Mouse (Mus musculus) embryo, embryonic 11.5 days (tissue): ENCODE measurements around the gene Sh3d19.
"Not testable (repeated sequence)": the region's sequence is repeated elsewhere in the genome, so short reads cannot be mapped to it uniquely, and the experiment has no call there.

Experiments
- DNase-seq: peaks from one replicate; pipeline ENCODE4 v3.0.0-alpha.2; 2012; ENCODE audit warnings: low read depth, low spot score

Gene Sh3d19

GRCm38 (mm10) chr3:86093213-86093845 lies 122.4 kb downstream of the Sh3d19 start:
- no peak for DNase-seq

DNA sequence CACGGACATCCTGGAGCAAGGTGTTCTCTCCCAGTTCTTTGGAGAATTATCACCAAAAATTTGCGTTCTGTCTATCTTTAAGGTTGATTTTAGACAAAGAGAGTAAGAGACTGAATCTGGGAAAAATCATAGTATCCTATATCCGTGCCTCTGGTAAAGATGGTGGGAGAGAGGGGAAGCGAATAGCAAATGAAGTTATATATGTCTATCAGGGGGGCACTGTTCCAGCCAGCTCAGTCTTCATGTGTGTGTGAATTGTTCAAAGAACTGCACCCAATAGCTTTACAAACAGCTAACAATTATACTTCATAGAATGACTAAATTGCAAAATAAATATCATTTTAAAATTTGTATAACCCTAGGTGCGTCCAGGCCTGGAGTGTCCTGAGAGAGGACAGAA lies 123.0 kb downstream of the Sh3d19 start:
- no peak for DNase-seq

DNA sequence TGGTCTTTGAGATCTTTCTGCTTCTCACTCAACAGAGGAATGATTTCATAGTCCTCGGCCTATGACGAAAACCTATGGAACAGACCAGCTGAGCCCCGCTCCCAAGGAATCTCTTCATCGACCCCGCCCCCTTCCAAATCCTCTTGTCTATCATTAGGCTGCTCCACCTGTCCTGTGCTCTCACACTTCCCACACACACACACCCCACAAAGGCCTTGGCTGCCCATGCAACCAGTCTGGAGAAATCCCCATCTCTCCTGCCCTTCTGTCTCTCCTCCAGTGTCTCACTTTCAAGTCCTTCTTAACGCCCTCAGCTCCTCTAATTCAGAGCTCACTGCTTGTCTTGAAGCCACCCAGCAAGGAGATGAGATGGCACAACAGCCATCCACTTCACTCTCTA lies 131.0 kb downstream of the Sh3d19 start:
- no peak for DNase-seq

- DNase-seq: no peak
These were observed 132.8 kb downstream of the Sh3d19 start for GRCm38 (mm10) chr3:86103449-86104291.

DNA sequence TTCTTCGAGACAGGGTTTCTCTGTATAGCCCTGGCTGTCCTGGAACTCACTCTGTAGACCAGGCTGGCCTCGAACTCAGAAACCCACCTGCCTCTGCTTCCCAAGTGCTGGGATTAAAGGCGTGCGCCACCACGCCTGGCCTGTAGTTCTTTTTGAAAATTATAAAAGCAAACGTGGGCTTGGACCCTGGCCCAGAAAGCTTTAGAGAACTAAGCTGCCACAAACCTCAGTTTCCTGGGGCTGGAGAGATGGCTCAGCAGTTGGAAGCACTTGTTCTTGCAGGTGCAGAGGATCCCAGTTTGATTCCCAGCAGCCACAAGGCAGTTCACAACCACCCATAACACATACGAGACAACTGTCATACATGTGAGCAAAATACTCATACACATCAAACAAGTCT lies 133.5 kb downstream of the Sh3d19 start:
- not testable (repeated sequence) for DNase-seq

- DNase-seq: no peak
These were observed 134.0 kb downstream of the Sh3d19 start for GRCm38 (mm10) chr3:86104909-86105308.

DNA sequence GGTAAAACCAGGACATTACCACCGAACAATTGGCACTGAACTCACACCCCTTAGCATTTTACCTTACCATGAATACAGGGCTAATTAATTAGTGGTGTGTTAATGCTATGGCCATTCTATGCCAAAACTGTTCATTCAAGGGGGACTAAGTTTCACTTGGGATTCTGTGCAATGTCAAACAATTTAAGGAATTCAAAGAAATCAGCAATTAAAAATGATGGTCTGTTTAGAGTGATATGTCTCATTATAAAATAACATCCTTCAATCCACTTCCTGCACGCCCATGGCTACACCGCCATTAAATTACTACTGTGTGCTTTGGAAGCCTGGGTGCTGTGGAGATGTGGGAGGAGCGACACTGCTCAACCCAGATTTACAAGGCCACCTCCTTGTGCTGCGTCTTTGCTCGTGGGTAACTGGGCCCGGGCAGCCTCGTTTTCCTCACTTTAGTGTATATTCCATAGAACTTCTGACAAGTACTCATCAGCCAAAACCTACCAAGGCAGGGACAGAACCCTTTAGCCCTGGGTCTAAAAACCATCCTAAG lies 135.2 kb downstream of the Sh3d19 start:
- DNase-seq: no peak

GRCm38 (mm10) chr3:86107637-86108539 lies 137.0 kb downstream of the Sh3d19 start:
- DNase-seq: no peak

GRCm38 (mm10) chr3:86108576-86108975 lies 137.7 kb downstream of the Sh3d19 start:
- no peak for DNase-seq

- no peak for DNase-seq
These were observed 138.2 kb downstream of the Sh3d19 start for GRCm38 (mm10) chr3:86109099-86109498.

GRCm38 (mm10) chr3:86110077-86110476 lies 139.2 kb downstream of the Sh3d19 start:
- DNase-seq: peak; percentile 46

- DNase-seq: no peak
These were observed 141.9 kb downstream of the Sh3d19 start for GRCm38 (mm10) chr3:86112766-86113165.

DNA sequence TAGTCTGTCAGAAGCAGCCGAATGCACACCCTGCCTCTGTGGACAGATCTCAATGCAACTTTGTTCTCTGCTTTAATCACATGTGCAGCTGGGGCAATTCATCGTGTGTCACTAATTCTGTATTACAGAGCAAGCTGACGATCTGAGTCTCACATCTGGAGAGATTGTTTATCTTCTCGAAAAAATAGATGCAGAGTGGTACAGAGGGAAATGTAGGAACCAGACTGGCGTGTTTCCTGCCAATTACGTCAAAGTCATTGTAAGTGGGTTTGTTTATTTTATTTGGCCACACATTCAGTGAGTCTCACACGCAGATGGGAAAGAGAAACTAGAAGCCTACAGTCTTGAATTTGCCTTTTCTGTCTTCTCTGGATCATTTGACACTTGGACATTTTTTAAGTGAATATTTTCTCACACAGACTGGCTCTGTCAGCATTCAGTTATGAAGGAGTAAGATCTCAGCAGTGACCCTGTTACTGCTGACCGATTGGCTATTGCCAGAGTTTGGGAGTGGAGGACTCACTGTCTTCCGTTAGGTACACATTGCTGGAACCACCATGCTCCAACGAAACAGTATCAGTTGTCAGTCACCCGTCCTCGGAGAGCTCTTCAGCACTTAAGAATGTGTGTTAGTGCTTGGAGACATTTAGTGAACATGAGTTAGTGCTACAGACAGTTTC lies 143.9 kb downstream of the Sh3d19 start:
- DNase-seq: no peak

GRCm38 (mm10) chr3:86116951-86117350 lies 146.0 kb downstream of the Sh3d19 start:
- no peak for DNase-seq

DNA sequence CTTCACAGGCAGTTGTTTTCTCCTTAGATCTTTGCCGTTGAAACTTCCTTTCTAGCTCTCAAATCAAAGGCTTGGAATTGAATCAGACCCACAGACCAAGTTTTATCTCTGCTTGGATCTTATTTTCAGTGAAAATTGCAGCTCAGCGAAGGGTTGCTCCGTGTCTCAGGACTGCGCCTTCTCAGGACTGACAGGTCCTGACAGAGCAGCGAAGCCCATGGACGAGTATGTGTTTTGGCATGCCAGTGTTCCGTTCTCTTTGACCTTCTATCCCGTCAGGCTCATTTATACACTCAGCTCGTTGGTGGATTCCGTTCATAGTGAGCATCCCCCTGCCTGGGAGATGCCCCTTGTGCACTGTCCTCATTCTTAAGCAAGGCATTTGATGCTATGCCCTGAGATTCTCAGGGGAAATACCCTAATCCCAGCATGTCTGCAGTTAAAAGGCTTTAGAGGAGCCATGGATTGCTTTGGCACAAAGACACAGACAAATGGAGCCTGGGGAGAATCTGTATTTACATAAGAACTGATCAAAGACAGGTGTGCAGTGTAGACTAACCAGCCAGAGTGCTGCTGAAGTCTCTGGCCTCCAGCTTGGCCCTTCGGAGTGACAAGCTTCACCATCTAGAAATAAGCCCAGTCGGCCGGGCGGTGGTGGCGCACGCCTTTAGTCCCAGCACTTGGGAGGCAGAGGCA lies 148.5 kb downstream of the Sh3d19 start:
- no peak for DNase-seq

GRCm38 (mm10) chr3:86122156-86122555 lies 151.2 kb downstream of the Sh3d19 start:
- no peak for DNase-seq

DNA sequence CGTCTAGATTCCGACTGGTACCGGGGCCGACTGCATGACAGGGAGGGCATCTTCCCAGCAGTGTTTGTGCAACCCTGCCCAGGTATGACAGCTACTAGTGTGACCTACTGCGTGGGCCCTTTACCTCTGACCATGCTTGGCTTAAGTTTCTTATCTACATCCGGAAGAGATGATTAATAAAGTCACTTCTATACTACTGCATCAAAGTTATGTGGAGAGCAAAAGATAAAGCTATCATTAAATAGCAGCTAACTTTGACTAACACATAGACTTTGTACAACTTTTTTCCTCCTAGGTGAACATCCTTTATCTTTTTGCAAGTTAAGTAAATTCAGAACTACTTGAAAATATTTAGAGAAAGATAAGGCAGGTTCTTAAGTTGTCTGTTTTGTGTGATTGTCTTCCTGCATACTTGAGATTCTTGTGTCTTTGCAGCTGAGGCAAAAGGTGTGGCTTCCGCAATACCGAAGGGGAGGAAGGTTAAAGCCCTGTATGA lies 152.4 kb downstream of the Sh3d19 start:
- no peak for DNase-seq

DNA sequence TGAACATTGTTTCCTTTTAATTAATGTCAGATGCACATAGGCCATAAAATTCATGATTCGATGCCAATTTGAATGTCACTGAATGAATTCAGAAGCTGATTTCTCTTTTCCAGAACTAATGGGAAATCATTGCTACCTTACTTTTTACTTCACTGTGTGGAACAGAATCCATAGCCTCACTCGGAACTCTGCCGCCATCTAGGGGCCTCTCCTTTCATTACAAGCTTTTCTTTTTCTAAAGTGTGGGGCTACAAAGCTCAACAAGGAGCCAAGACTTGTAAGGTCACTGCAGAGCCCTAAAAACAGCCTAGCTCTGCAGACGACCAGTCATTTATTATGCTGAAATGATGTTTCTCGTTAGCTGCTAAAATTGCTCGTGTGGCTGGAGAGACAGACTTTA lies 158.8 kb downstream of the Sh3d19 start:
- DNase-seq: peak; percentile 58

DNA sequence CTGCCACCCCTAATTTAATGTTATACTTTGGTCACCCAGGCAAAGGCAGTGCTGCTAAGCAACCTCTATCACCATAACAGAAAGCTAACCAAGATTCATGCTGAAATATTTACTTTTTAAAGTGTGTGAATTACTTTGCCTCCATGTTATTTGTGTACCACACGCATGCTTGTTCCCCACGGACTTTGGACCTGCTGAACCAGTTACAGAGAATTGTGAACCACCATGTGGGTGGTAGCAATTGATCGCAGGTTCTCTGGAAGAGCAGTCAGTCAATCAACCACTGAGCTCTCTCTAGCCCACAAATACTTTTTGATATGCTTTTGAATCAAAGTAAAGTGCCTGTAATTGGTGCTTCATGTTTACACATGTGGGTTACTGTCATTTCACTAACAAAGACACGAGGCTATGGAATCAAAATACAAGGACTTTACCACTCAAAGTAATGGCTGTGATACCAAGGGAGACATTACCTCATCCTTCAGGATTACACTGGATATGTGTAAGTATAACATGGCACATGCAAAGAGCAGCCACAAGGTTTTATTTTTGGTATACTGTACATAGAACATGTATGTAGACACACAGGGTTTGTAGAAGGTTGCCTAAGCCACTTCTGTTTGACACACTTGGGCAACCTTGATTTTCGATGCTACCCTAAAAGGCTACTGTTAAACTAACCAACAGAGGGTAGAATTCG lies 164.2 kb downstream of the Sh3d19 start:
- DNase-seq: no peak
